Mouse (Mus musculus) embryonic fibroblast, embryonic 13.5 days (primary cell): ENCODE results near the gene Frmd4a. TPM values are rescaled to one million over a fixed set of nuclear protein-coding genes. Genes with fewer than 3 reads are reported as not detected.

ENCODE experiments used
- H3K27ac ChIP-seq: 2 replicates; pipeline ENCODE4 v1.5.1; 2012; ENCODE audit warnings: low read length, control low read depth, inconsistent platforms; ENCODE audit not compliant: insufficient read depth
- H3K4me1 ChIP-seq: 2 replicates; pipeline ENCODE4 v1.6.1; 2011; ENCODE audit warnings: low read length; ENCODE audit not compliant: control insufficient read depth, insufficient read depth
- H3K4me3 ChIP-seq: 2 replicates; pipeline ENCODE4 v1.5.1; 2011; ENCODE audit warnings: mild to moderate bottlenecking, control low read depth, low read length; ENCODE audit not compliant: insufficient read depth
- CTCF ChIP-seq: IDR thresholded peaks from 2 replicates; pipeline ENCODE4 v1.5.1; 2011; ENCODE audit warnings: mild to moderate bottlenecking, control low read depth, low read length, moderate library complexity, borderline replicate concordance; ENCODE audit not compliant: insufficient read depth
- POLR2A ChIP-seq: IDR thresholded peaks from 2 replicates; pipeline ENCODE4 v1.6.1; 2011; ENCODE audit warnings: low read depth, mild to moderate bottlenecking, control low read depth, low read length, moderate library complexity
- polyA plus RNA-seq: library from polyadenylated mRNA; stranded (reverse); fragments of >200 nt; gene quantifications from 2 replicates; pipeline ENCODE4 v1.2.4, GENCODE M21; 2011; ENCODE audit warnings: low read depth; ENCODE audit not compliant: missing spikeins, insufficient read length

The Frmd4a gene
- polyA plus RNA-seq, 1 experiment: 66.9 TPM

- Histone ChIP-seq H3K27ac (no peak within 1 kb of the TSS), H3K4me3 (peak within 1 kb of the TSS; percentile 97), H3K4me1 (no peaks in the 10 kb centered on the region)
- TF ChIP-seq CTCF (peak; percentile 38; the same call in 1 of the 2 replicates), POLR2A (peak; percentile 85)
Observed at GRCm38 (mm10) chr2:4651500-4652285, 634.2 kb downstream of the Frmd4a start, which contains the start of gene Prpf18. Gene Prpf18 (minus strand): TSS chr2:4652113.

- H3K4me1 ChIP-seq: no peaks in the 10 kb centered on the region
- TF ChIP-seq CTCF (no peak), POLR2A (no peak)
- no peak overlapping the region for H3K27ac ChIP-seq
- H3K4me3 ChIP-seq: no peak overlapping the region
Observed at GRCm38 (mm10) chr2:4660677-4661076, 643.2 kb downstream of the Frmd4a start.
